Mouse (Mus musculus): Measurements from ENCODE around the gene Nck1.

Nck1 gene

DNA sequence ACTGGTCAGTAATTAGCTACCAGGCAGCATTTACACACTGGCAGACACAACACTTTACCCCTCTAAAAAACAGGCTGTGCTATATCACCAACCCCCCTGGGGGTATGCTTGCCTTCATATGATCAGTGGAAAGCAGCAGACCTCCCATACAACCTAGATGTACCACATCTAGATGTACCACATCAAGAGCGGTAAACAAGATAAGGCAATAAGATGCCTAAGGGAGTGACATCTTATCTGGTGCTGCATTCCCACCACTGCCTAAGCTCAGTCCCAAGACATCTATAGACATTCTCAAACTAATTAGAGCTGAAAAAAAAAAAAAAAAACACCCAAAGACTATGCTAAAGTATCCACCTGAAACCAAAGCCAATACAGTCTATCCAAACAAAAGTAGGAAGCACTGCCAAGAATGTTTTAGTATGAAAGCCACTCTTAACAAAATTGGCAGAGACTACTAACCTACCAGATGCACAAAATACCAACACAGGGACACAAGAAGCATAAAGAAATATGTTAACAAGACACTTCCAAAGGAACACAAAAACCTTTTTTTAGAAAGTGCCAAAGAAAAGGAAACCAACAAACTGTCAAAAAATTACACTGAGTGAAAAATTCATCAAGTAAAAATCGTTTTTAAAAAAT lies 10.2 kb downstream of the Nck1 start:
- in situ Hi-C loops (cut with MboI, MseI): no loop called here

GRCm38 (mm10) chr9:100534686-100535085 lies 11.2 kb downstream of the Nck1 start:
- in situ Hi-C loops (cut with MboI, MseI): no loop called here

- in situ Hi-C loops (cut with MboI, MseI): no loop called here
Observed at GRCm38 (mm10) chr9:100532847-100533505, 13.0 kb downstream of the Nck1 start.

DNA sequence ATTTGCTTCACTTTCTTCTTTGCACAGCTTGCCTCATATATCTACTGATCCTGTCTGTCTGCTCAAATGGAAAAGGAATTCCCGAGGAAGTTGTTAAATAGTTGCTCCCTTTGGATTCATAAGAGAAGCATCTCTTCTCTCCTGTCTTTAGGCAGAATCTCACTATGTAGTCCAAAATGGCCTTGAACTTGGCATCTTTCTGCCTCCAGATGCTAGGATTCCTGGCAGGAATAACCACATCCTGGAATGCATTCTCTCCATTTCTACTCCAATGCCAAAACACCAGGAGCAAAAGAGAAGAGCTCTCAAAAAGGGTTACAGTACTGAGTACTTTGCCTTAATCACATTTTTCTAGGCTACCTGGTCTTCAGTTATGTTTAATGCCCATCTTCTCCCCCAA lies 14.6 kb downstream of the Nck1 start:
- in situ Hi-C loops (cut with MboI, MseI): no loop called here

- in situ Hi-C loops (cut with MboI, MseI): no loop called here
Observed at GRCm38 (mm10) chr9:100525225-100525624, 20.7 kb downstream of the Nck1 start.

GRCm38 (mm10) chr9:100522029-100522428 lies 23.9 kb downstream of the Nck1 start:
- in situ Hi-C loops (cut with MboI, MseI): no loop called here

- in situ Hi-C loops (cut with MboI, MseI): no loop called here
Observed at GRCm38 (mm10) chr9:100520586-100520985, 25.3 kb downstream of the Nck1 start.

DNA sequence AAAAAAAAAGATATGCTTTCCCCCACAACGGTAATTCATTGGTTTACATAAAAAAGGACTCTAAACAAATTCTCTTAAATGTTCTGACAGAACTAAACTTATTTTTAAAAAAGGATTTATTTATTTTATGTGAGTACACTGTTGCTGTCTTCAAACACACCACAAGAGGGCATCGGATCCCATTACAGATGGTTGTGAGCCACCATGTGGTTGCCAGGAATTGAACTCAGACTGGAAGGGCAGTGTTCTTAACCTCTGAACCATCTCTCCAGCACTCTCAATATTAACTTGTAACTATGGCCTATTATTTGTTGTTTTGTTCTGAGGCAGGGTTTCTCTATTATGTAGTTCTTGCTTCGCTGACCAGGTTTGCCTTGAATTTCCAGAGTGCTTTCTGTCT lies 25.9 kb downstream of the Nck1 start:
- in situ Hi-C loops (cut with MboI, MseI): no loop called here

GRCm38 (mm10) chr9:100507581-100507980 lies 38.4 kb downstream of the Nck1 start:
- in situ Hi-C loops (cut with MboI, MseI): no loop called here

DNA sequence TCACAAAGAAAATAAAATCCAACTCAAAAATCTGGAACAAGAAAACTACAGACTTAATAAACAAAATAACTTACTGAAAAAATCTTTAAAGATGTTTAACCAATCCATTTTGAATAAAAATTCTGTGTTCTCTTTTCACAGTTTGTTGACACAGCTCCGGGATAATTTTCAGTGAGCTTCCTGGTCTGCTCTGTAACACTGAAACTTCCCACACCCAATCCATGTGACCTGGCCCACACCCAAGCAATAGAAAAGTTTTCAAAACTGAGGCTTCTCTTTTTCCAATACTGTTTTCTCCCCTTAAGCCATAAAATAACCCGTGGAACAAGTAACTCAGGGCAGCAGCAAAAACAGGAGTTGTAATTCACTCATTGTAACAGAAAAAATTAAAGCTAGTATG lies 39.3 kb downstream of the Nck1 start:
- in situ Hi-C loops (cut with MboI, MseI): no loop called here

DNA sequence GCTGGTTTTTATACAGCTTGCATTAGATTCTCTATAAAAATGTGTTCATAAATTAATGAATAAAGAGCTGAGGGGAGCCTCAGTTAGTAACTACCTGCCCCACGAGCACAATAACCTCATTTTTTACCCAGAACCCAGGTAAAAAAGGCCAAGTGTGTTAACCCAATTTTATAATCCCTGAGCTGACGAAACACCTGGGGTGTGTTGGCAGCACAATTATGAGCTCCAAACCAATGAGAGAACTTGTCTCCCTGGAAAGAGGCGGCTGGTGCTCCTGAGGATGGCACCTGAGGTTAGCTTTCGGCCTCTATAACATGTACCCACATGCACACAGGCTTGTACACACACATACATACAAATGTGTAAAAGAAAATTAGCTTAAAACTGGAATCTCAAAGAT lies 40.4 kb downstream of the Nck1 start:
- in situ Hi-C loops (cut with MboI, MseI): no loop called here

DNA sequence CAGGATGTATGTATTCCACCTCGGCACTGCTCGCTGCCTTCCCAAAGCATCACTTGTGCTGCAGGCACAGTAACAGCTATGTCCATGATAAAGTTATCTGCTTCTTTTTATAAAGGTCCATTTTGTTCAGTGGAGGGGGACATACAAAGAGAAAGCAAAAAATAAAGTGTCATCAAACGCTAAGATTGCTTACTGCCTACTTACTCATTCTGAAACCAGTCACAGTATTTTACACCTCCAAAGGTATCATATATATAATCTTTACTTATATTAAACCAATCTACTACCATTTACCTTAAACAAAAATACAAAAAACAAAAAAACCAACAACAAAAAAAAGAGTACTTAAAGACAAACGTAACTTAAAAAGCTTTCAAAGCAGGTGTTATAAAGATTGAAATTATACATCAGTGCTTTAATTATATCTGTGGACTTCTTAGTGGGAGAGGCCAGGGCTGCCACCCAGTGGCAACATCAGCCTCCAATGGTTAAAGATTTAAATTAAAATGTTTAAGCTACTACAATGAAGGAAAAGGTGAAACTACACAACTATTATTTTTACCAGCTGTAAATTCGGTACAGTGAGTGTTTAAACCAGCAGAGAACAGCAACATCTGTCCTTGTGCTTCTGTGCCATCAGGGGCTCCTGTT lies 52.2 kb downstream of the Nck1 start:
- in situ Hi-C loops (cut with MboI, MseI): no loop called here

GRCm38 (mm10) chr9:100491424-100491823 lies 54.5 kb downstream of the Nck1 start:
- in situ Hi-C loops (cut with MboI, MseI): no loop called here

GRCm38 (mm10) chr9:100488969-100489368 lies 57.0 kb downstream of the Nck1 start:
- in situ Hi-C loops (cut with MboI, MseI): no loop called here

- in situ Hi-C loops (cut with MboI, MseI): no loop called here
Observed at GRCm38 (mm10) chr9:100488056-100488713, 57.7 kb downstream of the Nck1 start.

- in situ Hi-C loops (cut with MboI, MseI): no loop called here
Observed at GRCm38 (mm10) chr9:100486431-100486830, 59.5 kb downstream of the Nck1 start, which contains the start of gene Il20rb. Gene Il20rb (minus strand): TSS chr9:100486788.

GRCm38 (mm10) chr9:100483318-100483717 lies 62.6 kb downstream of the Nck1 start:
- in situ Hi-C loops (cut with MboI, MseI): no loop called here

DNA sequence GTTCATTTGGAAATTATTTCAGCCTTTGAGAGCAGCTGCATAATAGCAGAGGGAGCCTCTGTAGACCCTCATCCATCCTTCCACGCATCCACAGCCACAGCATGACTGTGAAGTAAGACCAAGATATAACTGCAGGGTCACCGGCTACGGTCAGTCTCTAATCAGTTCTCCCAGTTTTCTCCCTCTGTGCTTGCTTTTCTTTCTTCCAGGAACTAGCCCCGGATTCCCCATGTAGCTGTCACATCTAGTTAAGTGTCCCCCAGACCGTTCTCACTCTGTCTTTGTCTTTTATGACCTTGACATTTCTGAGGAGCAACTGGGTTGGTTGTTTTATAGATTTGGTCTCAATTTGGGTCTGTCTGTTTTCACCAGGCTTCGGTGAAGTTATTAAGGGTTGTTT lies 64.3 kb downstream of the Nck1 start:
- in situ Hi-C loops (cut with MboI, MseI): no loop called here

- in situ Hi-C loops (cut with MboI, MseI): no loop called here
Observed at GRCm38 (mm10) chr9:100474056-100474455, 71.9 kb downstream of the Nck1 start.

DNA sequence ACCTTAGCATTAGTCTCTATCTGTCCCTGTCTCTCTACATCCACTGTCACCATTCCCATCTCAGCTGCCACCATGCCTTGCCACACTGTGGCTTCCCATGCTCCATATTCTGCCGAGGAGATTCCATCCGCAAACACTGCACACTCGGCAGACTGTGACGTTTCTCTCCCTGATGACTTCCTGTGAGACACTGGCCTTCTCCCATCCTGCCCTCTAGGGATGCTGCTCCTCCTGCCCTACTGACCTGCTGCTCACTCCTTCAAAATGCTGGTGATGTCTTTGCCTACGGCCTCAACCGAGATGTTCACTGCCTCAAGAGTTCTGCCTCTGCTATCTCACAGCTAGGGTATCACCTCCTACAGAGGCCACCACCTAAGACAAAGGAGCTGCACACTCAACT lies 72.6 kb downstream of the Nck1 start:
- in situ Hi-C loops (cut with MboI, MseI): no loop called here

GRCm38 (mm10) chr9:100472931-100473330 lies 73.0 kb downstream of the Nck1 start:
- in situ Hi-C loops (cut with MboI, MseI): no loop called here

- in situ Hi-C loops (cut with MboI, MseI): no loop called here
Observed at GRCm38 (mm10) chr9:100471605-100471953, 74.4 kb downstream of the Nck1 start.

All from T-helper 2 cell (primary cell).